Mouse (Mus musculus) kidney, adult 18-20 months (tissue): ENCODE results near the gene Enox1.

Source experiments
- DNase-seq: peaks from one replicate; pipeline ENCODE4 v3.0.0; 2021

Gene Enox1

GRCm38 (mm10) chr14:77377439-77377838 lies 220.9 kb downstream of the Enox1 start:
- no peak for DNase-seq

DNA sequence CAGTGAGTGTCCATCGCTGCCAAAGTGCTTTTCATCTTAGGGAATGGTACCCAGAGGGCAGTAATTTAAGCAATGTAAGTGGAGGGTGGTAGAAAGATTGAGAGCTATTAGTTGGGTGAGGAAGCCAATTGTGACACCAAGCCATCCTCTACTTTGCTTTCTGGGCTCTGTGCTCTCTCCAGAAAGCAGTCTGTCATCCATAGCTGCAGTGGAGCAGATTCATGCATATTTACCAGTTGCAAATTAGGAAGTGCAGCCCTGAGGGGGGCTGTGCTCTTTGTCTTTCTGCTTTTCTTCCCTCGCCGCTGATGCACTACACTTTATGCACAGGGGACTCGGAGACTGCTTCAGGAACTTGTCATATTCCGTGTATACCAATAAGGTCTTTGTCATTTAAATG lies 221.3 kb downstream of the Enox1 start:
- DNase-seq: no peak

DNA sequence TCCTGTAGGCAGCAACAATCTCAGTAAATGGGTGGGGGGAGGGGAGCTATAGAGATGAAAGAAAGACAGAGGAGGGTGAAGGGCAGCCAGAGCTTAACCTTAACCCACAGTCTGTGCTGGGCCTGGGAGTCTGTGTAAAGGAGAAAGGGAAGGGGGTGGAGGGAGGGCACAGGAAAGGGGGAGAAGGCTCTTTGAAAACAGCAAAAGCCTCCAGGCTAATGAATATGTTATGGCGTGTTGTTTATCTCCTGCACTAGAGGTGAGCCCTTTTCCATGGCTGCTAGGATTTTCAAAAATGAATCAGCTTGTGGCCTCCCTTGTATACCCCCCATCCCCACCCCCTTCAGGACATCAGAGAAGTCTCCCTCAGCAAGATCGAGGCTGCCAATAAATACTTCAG lies 225.0 kb downstream of the Enox1 start:
- no peak for DNase-seq

- no peak for DNase-seq
Measured at GRCm38 (mm10) chr14:77385621-77386020, 229.1 kb downstream of the Enox1 start.

DNA sequence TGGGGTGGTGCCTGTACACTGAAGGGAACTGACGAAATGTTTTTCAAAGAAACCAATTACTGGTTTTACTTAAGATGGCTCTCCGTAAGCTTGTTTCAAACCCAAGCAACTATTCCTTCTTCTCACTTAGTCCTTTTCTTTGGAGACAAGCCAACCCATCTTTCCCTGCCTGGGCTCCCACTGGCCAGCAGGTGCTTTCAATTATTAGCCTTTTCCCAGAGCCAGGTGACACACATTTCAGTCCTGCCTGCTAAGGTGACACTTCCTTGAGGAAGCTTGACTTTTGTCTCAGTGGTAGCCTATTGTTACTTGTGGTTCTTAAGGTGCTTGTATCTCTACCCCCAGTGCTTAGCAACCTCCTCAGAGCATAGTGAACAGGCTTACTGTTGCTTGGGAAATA lies 231.3 kb downstream of the Enox1 start:
- no peak for DNase-seq

GRCm38 (mm10) chr14:77389276-77389675 lies 232.7 kb downstream of the Enox1 start:
- DNase-seq: no peak

DNA sequence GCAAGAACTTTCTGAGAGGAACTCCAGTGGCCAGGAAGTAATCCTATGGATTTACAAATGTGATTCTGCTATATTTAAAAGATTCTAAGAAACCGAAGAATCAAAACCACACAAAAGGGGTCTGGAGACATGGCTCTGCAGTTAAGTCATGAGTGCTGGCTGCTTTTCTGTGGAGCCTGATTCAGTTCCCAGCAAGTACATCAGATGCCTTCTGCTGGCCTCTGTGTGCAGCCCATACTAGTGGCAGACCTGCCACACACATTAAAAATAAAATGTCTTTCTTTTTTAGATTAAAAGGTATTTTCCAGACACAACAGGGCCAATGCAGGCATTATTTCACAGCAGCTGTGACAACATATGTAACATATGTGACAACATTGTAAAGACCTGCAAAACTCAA lies 235.9 kb downstream of the Enox1 start:
- no peak for DNase-seq

DNA sequence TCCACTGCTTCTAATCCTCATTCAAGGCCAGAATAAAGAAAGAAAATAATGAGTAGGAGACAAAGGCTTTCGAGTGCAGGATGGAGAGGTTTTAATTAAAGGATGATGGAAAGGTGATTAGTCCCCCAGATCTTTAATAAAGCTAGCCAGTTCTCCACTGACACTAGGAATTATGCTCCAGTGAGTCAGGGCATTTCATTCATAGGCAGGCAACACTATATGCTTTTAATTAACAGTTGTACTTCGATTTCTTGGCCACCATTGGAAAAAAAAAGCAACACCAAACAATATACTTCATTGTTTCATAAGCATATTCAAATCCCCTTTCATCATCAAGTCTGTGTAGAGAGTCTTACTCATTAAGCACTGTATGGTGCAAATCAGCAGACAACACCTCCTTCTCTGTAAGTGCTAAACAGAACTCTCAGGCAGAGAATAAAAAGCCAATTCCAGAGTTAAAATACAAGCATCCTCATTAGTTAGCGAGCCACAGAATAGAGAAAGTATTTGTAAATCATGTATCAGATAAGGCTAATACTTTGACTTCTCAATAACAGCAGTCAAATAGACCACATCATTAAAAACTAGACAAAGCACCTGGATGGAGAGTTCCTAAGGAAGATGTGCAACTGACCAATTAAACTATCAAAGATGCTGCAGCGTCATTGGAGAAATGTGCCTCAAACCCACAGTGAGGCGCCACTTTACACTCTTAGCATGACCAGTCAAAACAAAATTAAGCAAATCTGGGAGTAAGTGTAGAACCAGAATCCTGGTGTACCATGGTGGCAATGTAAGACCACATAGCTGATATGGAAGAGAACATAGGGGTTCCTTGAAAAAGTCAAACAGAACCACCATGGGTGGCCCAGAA lies 249.9 kb downstream of the Enox1 start:
- DNase-seq: no peak

DNA sequence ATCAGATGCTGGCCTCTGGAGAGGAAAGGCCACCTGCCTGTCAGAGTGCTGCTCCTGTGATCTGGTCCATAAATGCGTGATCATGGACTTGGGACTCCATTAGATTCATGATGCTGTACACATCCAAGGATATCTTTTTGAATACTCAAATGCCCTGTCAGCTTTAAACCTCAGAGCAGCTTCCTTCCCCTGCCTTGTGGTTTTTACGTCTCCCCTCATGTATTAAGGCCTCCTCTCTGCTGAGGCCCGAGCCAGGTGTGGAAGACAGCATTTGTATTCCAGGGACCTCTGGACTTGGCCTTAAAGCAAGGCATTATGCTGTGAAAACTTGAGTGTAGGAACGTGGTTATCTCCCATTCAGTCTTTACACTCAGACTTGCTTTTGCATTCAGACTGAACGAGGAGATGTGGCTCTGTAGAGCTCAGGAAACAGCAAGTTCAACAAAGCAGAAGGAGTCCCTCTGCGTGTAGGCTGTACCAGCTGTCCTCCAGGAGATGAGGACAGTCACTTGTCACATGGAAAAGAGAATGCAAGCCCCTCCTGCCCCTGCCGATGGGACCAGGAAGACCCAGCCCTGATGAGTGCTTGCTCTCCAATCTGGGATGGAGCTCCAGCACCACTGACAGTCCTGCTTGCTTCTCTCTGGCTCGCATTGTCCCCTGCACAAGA lies 252.8 kb downstream of the Enox1 start:
- DNase-seq: no peak

DNA sequence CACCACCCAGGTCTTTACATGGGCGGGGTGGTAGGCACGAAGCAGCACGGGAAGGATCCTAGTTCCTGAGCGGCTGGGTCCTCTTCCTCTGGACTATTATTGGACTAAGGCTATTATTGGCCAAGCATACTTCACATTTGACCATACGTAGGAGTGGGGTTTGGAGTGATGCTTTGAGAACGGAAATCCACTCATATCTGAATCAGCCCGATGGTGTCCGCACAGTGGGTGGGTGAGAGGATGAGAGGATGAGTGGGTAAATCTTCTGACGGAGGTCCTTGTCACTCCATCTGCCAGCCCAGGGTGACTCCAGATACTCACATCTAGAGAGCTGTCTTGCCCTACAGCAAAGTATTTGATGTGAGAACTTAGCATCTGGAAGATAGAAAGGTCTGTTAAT lies 253.8 kb downstream of the Enox1 start:
- no peak for DNase-seq

DNA sequence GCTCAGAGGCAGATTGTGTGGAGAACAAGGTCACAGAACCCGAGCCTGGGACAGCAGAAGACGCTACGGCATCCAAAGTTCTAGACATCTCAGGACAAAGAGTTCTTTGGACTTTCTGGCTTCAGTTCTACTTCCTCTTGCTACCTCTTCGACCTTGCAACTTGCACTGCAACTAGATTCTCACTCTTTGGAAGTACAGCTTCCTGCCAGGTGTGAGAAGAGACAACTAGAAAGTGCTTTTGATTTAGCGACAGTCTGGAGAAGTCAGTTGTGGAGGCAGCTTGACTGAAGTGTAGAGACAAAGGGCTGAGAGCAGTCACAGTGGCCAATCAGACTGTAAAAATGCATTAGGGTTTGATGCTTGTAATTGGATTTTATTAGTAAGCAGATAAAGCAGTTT lies 256.5 kb downstream of the Enox1 start:
- DNase-seq: no peak

GRCm38 (mm10) chr14:77416358-77416757 lies 259.8 kb downstream of the Enox1 start:
- no peak for DNase-seq

DNA sequence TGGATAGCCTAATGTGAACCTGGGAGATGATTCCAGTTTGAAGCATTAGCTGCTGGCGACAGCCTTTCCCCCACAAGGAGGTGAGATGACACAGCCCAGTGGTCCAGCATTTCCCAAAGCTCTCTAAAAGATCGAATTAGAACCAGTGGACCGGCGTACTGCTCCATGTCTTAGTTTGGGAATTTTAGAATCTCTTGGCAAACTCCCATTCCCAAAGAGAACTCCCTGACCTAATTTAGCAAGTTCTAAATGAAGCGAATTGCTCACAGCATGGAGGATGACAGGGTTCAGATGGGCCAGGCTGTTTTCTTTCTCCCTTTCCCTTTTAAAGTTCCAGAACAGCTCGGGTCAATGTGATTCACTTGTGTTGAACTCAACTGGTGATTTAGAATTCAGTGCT lies 264.5 kb downstream of the Enox1 start:
- no peak for DNase-seq

- DNase-seq: no peak
Measured at GRCm38 (mm10) chr14:77423194-77423593, 266.6 kb downstream of the Enox1 start.

GRCm38 (mm10) chr14:77439426-77439825 lies 282.9 kb downstream of the Enox1 start:
- no peak for DNase-seq

GRCm38 (mm10) chr14:77440805-77441204 lies 284.2 kb downstream of the Enox1 start:
- no peak for DNase-seq

DNA sequence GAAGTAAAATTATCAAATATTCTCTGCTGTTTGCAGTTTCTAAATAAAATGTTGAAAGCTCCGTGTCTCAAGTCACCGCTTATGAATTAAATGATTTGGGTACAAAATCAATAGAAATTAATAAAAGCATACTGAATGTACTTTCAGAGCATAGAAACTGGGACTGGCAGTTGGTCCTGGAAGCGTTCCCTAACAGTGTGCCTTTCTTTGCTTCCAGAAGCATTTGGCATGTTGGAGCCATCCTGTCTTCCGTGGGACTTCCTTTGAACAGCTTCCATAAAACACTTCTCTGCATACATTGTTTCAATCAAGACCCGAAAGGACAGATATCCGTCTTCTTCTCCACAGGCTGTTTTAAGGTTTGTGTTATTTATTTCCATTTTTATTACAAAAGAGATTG lies 285.0 kb downstream of the Enox1 start:
- no peak for DNase-seq

DNA sequence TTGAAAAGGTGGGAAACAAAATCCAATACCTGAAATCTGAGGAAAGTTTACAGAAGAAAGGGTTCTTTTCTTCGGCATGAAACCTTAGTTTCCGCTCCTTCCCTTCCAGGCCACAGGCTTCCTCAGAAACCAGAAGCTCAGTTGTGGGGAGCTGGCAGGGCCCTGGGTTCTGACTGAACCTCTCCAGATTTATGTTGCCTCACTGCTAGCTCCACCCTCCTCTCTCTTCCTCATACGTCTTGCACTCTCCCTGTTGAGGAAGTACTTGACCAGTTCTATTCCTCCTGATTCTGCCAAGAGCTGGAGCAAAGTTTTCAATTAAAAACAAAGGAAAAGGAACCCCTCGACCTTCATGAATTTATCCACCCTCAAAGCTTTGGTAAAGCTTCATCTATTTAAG lies 291.4 kb downstream of the Enox1 start:
- no peak for DNase-seq

DNA sequence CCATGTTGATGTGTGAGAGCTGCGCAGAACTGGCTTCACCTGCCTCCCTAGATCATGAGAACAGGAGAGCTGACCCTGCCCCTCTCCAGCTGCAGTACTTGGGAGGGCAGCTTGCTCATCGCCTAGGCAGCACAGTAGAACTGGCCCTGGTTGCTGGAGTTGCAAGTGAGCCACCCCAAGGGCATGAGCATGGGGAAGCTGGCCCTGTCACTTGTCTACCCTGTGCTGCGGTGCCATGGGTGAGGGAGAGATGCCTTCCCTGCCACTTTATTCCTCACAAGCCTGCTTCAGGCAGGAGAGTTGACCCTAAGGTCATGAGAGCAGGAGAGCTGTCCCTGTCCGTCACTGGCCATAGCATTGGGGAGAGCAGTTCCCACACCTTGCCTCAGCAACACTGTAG lies 295.4 kb downstream of the Enox1 start:
- DNase-seq: no peak

GRCm38 (mm10) chr14:77456066-77456465 lies 299.5 kb downstream of the Enox1 start:
- no peak for DNase-seq

GRCm38 (mm10) chr14:77456876-77457275 lies 300.3 kb downstream of the Enox1 start:
- DNase-seq: no peak

DNA sequence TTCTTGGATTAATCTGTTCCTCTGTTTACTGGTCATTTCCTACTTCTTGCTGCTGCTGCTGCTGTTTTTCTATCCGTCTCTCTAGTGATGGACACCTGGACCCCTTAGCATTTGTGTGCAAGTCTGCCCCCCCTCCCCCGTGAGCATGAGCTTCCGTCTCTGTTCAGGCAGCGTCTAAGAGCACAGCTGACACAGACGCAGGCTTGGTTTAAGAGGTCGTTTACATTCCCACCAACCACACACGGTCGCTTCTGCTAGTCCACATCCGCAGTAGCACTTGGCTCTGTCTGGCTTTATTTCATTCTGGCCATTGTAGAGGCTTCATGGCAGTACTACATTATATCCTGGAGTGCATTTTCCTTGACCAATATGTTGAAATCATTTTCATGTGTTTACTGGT lies 301.7 kb downstream of the Enox1 start:
- DNase-seq: no peak

DNA sequence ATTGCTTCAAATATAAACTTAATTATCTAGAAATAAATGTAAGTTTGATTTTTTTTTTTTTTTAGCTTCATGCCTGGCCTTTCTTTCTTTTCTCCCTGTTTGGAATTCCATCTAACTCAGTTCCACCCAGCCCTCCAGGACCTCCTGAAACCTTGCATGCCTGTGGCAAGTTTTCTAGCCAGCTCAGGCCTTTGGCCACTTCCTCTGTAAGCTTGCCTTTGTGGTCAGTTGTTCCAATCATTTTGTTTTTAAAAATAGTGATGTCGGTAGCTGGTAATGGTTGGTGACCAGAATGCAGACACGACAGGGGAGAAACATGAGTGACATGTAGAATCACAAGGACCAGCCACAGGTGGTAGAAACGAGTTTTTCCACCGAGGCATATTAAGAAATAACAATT lies 307.4 kb downstream of the Enox1 start:
- no peak for DNase-seq

- DNase-seq: no peak
Measured at GRCm38 (mm10) chr14:77464782-77465181, 308.2 kb downstream of the Enox1 start.

GRCm38 (mm10) chr14:77470577-77470976 lies 314.0 kb downstream of the Enox1 start:
- no peak for DNase-seq
